Mouse (Mus musculus) frontal cortex, adult 2 months (tissue): Measurements from ENCODE around the gene Myh10. TPM values are rescaled to one million over a fixed set of nuclear protein-coding genes. Genes with fewer than 3 reads are reported as not detected.
"Not testable (repeated sequence)": the region's sequence is repeated elsewhere in the genome, so short reads cannot be mapped to it uniquely, and the experiment has no call there.

Source experiments
- DNase-seq, 2 experiments: peaks; one replicate each; pipeline ENCODE4 v3.0.0; 2022; ENCODE audit warnings: low spot score in 1 of 2; ENCODE audit errors: extremely low spot score in 1 of 2
- polyA plus RNA-seq: library from polyadenylated mRNA; depleted of rRNA; stranded (reverse); fragments of >200 nt; gene quantifications from 2 replicates; pipeline ENCODE4 v1.2.3, GENCODE M21; 2012

The Myh10 gene
- polyA plus RNA-seq, 1 experiment = 141 TPM

- DNase-seq = peak in 1 of 2 experiments; percentile 29
These were observed 792 bp downstream of the Myh10 start for GRCm38 (mm10) chr11:68692010-68692692.

GRCm38 (mm10) chr11:68692693-68693446 lies 1.5 kb downstream of the Myh10 start:
- peak; percentile 17 to 34 for DNase-seq

- DNase-seq = no peak
These were observed 2.2 kb downstream of the Myh10 start for GRCm38 (mm10) chr11:68693447-68694040.

GRCm38 (mm10) chr11:68702370-68702769 lies 11.0 kb downstream of the Myh10 start:
- no peak for DNase-seq

GRCm38 (mm10) chr11:68703360-68703759 lies 12.0 kb downstream of the Myh10 start:
- peak in 1 of 2 experiments; percentile 38 for DNase-seq

GRCm38 (mm10) chr11:68704258-68704657 lies 12.9 kb downstream of the Myh10 start:
- no peak for DNase-seq

GRCm38 (mm10) chr11:68704847-68705246 lies 13.5 kb downstream of the Myh10 start:
- no peak for DNase-seq

GRCm38 (mm10) chr11:68706524-68707429 lies 15.4 kb downstream of the Myh10 start:
- no peak for DNase-seq

- DNase-seq = no peak
These were observed 16.7 kb downstream of the Myh10 start for GRCm38 (mm10) chr11:68707881-68708582.

- no peak for DNase-seq
These were observed 24.8 kb downstream of the Myh10 start for GRCm38 (mm10) chr11:68716167-68716566.

GRCm38 (mm10) chr11:68717171-68717840 lies 25.9 kb downstream of the Myh10 start:
- DNase-seq = no peak

- no peak for DNase-seq
These were observed 27.8 kb downstream of the Myh10 start for GRCm38 (mm10) chr11:68719096-68719648.

GRCm38 (mm10) chr11:68719774-68720173 lies 28.4 kb downstream of the Myh10 start:
- no peak for DNase-seq

- no peak for DNase-seq
These were observed 32.8 kb downstream of the Myh10 start for GRCm38 (mm10) chr11:68724117-68724516.

GRCm38 (mm10) chr11:68728693-68729092 lies 37.3 kb downstream of the Myh10 start:
- no peak for DNase-seq

GRCm38 (mm10) chr11:68730792-68731191 lies 39.4 kb downstream of the Myh10 start:
- DNase-seq = no peak

- DNase-seq = no peak
These were observed 40.7 kb downstream of the Myh10 start for GRCm38 (mm10) chr11:68732066-68732465.

GRCm38 (mm10) chr11:68733401-68733800 lies 42.0 kb downstream of the Myh10 start:
- not testable (repeated sequence) for DNase-seq

- no peak for DNase-seq
These were observed 48.1 kb downstream of the Myh10 start for GRCm38 (mm10) chr11:68739509-68739908.
